Mouse (Mus musculus) thymus, postnatal 36 days (tissue): ENCODE measurements around the gene Cdiptos.
A peak's percentile ranks its signal among the peaks of the same experiment; 100 is the strongest.

Experiments
- DNase-seq, 2 experiments: peaks; one replicate each; pipeline ENCODE4 v3.0.0; 2022; ENCODE audit warnings: mixed read lengths in 2 of 2

Cdiptos gene

GRCm38 (mm10) chr7:126975950-126976866, at the start of gene Cdiptos:
Gene Cdiptos (minus strand): TSS chr7:126976098.
- peak; percentile 94 to 95 for DNase-seq

GRCm38 (mm10) chr7:127024755-127025555, 49.1 kb upstream of the Cdiptos start:
- DNase-seq: peak; percentile 86 to 91

- DNase-seq: peak; percentile 70 to 82
Observed at GRCm38 (mm10) chr7:127023896-127024690, 48.2 kb upstream of the Cdiptos start.

DNA sequence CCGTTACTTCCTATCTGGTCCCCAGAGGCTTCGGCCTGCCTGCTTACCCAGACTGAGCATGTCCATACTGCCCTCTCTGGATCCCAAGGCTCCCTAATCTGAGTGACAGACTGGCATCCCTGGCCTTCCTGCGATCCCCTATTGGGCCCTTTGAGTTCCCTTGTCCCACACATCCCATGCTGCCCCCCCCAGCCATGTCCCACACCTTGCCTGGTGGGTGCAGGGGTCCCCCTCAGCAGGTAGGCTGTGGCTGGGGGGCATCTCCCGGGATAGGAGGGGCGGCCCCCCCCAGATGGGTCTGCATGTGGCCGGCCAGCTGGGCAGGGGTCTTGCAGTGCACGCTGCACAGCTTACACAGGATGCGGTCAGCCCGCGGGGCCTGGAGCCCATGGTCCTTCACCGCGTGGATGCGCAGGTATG, 47.4 kb upstream of the Cdiptos start:
- peak in 1 of 2 experiments; percentile 69 for DNase-seq

DNA sequence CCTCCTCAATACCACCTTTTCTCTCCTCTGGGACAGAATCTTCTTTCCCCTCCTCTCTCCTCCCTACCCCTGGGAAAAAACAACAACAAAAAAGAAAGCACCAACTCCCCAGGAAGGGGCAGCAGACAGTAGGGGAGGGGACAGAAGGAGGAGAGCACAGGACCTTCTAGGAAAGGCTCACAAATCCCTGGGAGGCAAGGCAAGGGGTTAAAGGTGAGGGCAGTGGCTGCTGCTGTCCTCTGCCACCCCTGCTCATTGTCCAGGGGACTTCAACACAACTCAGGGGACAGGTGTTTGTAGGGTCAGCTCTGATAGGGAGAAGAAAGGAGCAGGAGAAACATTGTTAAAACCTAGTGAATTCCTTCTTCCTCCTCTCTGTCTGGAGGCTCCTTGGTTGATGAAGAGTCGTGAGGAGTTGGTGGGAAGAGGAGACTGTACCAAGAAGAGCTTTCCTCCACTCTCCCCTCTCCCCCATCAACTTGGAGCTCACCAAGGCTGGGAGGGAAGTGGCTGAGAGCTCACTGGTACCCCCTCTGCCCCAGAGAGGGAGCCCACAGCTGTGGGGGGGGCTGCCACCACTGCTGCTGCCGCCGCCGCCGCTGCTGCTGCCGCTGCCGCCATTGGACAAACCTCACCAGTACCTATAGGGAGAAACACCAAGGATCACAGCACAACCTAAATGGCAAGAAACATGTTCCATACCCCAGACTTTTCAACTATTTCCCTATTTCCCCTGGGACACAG, 46.8 kb upstream of the Cdiptos start:
- peak; percentile 46 to 66 for DNase-seq

GRCm38 (mm10) chr7:127021563-127022527, 45.9 kb upstream of the Cdiptos start:
- no peak for DNase-seq

- peak; percentile 73 to 84 for DNase-seq
Observed at GRCm38 (mm10) chr7:127020901-127021562, 45.1 kb upstream of the Cdiptos start, which contains the start of the genes Gm42742 and Prrt2. Gene Gm42742 (minus strand): TSS chr7:127021097. Gene Prrt2 (minus strand): TSS chr7:127021211.

- no peak for DNase-seq
Observed at GRCm38 (mm10) chr7:127020491-127020890, 44.6 kb upstream of the Cdiptos start.

DNA sequence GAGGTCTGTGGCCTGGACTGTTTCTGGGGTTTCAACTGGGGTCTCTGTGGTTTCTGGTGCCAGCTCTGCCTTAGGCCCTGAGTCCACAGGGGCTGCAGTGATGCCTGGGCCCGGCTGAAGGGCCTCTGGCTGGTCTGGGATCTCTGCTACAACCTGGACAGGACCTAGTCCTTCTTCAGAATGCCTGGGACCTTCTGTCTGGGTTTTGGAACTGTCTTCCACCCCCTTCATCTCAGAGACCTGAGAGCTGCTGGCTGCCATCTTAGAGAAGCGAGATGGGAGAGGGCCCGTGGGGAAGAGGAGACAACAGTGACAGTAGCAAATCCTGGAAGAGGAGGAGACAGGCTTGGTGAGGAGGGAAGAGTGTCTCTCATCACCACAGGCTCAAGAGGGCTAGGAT, 44.1 kb upstream of the Cdiptos start:
- DNase-seq: no peak

DNA sequence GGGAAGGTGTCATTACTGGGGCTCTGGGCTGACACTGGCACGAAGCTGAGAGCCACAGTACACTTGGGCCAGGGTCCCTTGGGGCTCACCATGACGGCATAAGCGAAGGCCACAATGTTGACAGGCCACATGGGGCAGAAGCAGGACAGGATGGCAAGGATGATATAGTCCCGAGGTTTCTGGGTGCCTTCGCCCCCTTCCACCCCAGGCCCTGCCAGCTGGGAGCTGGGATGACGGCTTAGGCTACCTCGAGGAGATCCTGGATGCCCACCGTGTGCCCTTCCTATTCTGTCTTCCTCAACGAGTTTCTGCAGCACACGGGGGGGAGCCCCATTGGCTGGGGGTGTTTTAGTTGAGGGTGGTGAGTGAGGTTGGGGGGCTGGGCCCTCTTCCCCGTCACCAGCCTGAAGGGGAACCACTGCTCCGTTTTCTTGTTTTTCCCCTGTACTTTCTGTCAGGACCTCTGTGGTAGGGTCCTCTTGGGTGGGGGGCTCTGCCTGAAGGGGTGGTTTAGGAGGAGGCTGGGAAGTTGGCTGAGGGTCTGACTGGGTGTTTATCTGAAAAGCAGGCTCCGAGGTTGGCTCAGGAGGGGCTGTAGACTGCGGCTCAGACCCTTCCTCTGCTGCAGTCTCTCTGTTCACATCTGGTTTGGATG, 43.5 kb upstream of the Cdiptos start:
- DNase-seq: no peak

DNA sequence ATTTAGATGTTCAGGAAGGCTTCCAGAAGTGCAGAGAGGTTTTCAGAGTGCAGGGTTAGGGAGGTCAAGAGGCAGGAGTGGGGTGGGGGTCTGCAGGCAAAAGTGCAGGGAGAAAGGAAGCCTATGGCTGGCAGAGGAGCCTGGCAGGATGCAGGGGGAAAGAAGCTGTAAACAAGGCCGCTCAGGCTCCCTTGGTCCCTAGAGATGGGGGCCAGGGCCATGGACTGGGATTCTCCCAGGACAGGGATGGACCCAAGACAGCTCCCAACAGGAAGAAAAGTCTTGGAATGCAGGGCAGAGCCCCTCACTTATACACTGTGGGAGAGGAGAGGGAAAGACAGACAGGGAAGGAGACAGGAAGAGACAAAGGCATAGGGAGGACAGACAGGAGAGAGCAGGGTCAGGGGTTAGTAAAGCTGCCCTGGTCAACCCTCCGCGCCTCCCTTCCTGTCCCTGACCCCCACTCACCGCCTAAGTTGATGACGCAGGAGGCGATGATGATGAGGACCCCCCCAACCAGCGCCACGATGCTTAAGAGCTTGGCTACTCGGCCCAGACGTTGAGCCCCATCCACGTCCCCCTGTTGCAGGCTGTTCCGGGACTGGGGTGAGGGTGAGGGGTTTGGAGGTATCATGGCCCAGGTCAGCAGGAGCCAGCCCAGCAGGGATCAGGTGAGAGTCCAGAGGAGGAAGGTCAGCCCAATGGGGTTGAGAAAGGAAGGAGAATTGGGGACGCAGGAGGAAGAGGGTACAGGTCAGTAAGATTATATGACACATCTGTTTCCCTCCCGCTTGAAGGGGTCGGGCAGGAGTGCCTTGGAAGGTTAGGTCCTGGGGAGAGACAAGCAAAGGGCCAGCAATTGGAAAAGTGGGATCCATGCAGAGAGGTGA, 42.8 kb upstream of the Cdiptos start:
- DNase-seq: peak in 1 of 2 experiments; percentile 36

DNA sequence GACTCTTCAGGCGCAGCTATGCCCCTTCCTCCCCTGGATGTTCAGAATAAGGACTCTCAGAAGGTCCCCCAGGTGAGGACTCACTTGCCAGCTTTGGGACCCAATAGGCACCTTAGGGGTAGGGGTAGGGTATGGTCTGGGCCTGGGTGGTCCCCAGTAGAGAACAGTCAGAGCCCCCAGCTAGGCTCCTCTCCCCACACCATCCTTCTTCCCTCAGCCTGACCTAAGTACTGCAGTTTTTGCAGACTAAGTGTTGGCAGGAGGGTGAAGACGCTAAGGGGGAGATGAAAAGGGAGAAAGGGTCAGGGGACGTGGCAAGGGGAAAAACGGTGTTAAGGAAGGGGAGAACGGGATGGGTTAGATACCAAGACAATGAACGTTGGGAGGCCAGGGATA, 42.0 kb upstream of the Cdiptos start:
- no peak for DNase-seq

GRCm38 (mm10) chr7:127016971-127017949, 41.4 kb upstream of the Cdiptos start, which contains the start of gene Pagr1a:
Gene Pagr1a (minus strand): TSS chr7:127017352.
- peak; percentile 95 to 97 for DNase-seq

DNA sequence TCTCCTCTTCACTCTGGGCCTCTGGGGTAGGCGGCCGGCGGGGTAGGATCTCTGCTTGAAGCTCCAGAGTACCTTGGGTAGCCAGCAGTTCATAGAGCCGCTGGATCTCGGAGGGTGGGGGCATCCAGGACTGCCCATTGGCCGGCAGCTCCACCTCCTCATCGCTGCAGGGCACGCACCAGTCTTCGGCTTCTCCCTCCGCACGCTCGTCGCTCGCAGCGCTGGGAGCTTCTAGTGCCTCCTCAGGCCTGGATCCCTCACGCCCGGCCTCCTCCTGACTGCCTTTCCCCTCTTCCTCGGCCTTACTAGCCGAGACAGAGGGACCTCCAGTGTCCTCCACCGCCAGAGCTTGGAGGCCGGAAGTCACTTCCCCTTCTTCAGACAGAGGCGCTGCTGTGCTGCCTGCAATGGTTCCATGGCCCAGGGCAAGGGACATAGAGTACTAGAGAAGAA, 40.6 kb upstream of the Cdiptos start:
- DNase-seq: no peak

GRCm38 (mm10) chr7:127016481-127016485, 40.4 kb upstream of the Cdiptos start, which contains the start of gene Pagr1b:
Gene Pagr1b (minus strand): TSS chr7:127016484.
- DNase-seq: no peak

- peak in 1 of 2 experiments; percentile 51 for DNase-seq
Observed at GRCm38 (mm10) chr7:127016081-127016480, 40.2 kb upstream of the Cdiptos start.

- no peak for DNase-seq
Observed at GRCm38 (mm10) chr7:127014993-127015392, 39.1 kb upstream of the Cdiptos start.

DNA sequence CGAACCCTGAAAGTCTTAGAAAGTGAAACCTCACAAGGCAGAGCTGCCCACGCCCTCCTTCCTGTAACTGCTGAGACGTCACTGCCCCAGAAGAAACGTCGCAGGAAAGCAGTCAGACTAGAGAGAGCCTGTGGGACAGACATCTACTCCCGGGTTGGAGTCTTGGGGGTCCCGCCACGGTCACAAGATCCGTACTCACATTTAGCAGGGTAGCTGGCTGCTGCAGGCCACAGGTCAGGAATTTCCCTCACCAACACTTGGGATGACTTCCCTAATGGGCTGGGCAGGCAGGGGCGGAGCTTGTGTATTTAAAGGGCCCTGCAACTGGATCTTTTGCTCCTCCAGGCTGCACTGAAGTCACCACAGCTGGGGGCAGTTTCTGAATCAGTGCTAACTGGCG, 38.4 kb upstream of the Cdiptos start, which contains the start of gene Mvp:
Gene Mvp (minus strand): TSS at position 302 of the 400 bp plus-strand sequence.
- peak; percentile 64 to 65 for DNase-seq
